Mouse (Mus musculus) MEL-GATA-1-ER (cell line): ENCODE measurements around the gene Tdrd12.

ENCODE experiments used
- DNase-seq: peaks from one replicate; pipeline ENCODE4 v3.0.0-alpha.2; 2012; ENCODE audit warnings: low read depth; ENCODE audit errors: extremely low read depth

Gene Tdrd12

GRCm38 (mm10) chr7:35448867-35449266 is 88.7 kb downstream of the Tdrd12 start:
- no peak for DNase-seq

GRCm38 (mm10) chr7:35447996-35448846 is 89.3 kb downstream of the Tdrd12 start, which contains the start of gene Slc7a9:
TSS of gene Slc7a9 (plus strand) at chr7:35448796.
- DNase-seq: no peak

DNA sequence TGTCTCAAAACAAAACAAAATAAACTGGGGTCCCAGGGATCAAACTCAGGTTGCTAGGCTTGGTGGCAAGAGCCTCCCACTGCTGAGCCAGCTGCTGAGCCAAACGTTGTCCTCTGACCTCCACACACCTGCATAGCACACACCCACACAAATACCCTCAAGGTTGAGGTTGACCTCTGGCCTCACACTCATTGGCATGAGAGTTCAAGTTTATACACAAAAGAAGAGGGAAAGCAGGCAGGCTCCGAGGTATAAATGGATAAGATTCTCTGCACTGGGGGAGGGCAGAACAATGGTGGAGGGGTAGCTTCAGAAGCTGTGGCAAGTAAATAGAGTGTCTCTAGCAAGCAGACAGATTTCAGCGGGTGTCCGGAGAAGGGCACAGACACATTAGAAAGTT is 90.0 kb downstream of the Tdrd12 start:
- no peak for DNase-seq

- no peak for DNase-seq
Observed at GRCm38 (mm10) chr7:35435266-35435665, 102.3 kb downstream of the Tdrd12 start.

DNA sequence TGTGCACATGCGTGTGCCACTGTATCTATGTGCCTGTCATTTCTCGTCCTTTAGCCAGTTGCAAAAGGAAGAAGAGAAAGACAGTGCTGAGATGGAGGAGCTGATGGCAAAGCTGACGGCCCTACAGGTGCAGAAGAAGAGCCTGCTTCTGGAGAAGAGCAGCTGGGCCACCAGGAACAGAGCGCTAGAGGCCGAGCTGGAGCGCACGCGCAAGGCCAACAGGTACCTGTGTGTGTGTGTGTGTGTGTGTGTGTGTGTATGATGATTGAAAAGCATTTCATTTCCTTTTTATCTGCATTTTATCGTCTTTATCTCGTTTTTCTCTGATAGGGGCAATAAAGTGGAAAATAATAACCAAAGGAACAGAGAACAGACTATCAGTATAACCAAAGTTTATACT is 109.4 kb downstream of the Tdrd12 start:
- DNase-seq: no peak

DNA sequence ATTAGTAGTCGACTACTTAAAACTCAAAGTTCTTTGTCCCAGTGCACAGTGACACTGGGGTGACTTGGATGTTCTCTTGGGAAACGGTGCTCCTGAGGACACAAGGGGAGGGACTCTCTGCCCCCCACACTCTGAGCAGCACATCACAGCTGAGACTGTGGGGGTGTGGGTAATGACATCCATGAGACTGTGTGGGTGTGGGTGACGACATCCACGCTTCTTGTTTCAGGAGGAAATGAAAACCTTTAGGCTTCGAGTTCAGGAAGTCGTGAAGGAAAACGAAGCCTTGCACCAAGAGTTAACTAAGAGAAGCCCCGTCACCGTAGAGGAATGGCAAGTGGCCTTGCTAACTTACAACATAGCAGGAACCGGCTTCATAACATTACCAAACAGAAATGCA is 114.5 kb downstream of the Tdrd12 start:
- DNase-seq: no peak
